Mouse (Mus musculus): ENCODE data around the gene Rbm45.

The Rbm45 gene

DNA sequence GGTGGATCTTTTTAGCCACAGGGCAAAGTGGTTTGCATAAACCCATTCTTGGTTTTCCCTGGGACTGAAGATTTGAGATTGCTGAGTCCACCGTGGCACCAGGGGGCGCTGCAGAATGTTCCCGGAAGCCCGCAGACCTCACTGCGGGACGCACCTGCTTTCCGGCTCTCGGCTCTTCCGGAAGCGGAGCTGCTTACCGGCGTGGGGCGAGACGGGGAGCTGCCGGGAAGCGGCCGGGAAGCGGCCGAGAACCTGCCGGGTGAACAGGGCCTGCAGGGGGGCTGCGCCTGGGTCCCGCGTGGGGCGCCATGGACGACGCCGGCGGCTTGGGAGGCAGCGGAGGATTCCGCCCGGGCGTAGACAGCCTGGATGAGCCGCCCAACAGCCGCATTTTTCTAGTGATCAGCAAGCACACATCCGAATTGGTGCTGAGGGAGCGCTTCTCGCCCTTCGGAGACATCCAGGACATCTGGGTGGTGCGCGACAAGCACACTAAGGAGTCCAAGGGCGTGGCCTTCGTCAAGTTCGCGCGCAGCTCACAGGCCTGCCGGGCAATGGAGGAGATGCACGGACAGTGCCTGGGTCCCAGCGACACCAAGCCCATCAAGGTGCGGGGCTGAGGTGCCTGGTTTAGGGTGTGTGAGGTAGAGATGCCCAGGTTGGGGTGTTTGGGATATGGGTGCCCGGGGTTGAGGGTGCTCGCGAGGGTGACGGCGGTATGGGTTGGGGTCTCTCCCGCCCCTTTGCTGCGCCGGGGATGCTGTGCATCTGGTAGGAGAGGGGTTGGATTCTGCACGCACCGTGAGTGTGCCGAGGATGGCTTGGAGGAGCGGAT, at the start of gene Rbm45:
TSS of gene Rbm45 (plus strand) at position 164 of the 835 bp plus-strand sequence.
- DNase-seq (ENCODE audit: low spot score in 2 of 2): peak; percentile 55 to 84

DNA sequence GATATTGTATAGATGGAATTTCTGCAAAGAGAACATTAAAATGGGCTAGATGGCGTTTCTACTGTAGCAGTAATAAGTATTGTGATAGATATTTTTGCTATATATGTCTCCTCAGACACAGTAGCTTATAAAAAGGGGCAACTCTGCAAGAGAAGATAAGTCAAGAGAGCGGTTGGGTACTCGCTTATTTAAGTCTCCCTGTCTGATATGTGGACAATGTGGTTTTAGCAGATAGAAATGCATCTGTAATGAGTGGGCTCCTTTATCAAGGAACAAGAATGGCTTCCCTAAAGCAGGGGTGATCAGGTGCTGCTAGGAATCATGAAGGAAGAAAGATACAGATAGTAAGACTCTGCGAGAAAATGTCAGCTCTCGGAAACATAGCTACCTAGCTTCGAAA, 49.4 kb upstream of the Rbm45 start:
- DNase-seq (ENCODE audit: low spot score in 2 of 2): no peak

DNA sequence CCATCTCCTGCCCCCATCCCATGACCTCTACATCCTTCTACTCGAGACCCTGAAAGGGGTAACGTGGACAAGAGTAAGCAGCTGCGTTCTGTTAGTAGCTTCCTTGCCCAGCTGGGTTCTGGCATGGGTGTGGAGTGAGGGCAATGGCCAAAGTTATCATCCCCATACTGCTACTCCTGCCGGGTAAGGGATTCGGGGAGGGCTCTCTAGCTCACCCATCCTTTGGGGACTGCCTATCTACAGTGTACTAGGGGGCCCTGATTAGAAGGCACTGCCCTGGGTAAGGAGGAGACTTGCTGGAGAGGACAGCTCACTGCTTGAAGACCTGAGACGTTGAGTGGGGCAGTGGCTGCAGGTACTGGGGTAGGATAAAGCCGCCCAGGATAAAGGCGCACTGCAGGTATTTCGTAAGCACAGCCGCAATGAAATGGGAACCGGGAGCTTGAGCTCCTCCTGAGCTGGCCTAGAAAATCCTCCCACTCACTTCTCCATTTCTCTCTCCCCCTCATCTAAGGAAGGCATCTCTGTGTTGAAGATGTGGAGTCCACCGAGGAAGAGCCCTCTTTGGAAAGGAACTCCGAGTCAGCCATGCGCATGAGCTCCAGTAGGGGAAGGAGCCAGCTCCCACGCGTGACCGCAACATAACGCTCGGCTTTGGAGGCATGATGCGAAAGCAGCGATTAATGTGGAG, 46.5 kb upstream of the Rbm45 start:
- no peak for DNase-seq (ENCODE audit: low spot score in 2 of 2)

DNA sequence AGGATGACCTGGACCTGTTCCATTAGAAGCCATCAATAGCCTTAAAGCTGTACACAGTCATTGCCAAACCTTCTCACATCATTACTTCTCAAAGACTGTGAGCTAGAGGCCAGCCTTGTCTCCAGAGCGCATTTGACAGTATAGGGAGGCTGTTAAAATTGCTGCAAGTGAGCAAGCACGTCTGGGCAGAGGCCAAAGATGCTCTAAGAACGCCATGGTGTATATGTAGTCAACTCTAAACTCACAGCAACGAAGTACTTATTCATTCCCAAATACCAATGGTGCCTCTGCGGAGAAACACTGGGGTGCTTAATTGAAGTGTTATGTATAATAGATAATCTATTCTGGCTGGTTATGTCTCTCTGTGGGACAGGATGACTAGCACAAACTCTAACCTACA, 45.3 kb upstream of the Rbm45 start:
- DNase-seq (ENCODE audit: low spot score in 2 of 2): no peak

DNA sequence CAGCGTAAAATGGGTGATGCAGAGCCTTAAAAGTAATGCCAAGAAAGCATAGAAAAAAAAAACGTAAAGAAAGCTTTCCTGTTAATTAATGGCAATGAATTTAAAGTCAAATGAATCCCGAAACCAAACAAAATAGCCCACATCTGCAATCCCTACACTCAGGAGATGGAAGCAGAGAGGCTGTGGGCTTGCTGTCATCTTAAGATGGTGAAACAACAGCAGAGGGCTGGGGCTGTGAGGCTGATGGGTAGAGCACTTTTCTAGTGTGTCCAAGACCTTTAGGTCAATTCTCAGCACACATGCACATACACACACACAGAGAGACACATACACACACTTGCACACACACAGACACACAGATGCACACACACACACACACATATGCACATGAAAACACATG, 43.6 kb upstream of the Rbm45 start:
- DNase-seq (ENCODE audit: low spot score in 2 of 2): no peak

DNA sequence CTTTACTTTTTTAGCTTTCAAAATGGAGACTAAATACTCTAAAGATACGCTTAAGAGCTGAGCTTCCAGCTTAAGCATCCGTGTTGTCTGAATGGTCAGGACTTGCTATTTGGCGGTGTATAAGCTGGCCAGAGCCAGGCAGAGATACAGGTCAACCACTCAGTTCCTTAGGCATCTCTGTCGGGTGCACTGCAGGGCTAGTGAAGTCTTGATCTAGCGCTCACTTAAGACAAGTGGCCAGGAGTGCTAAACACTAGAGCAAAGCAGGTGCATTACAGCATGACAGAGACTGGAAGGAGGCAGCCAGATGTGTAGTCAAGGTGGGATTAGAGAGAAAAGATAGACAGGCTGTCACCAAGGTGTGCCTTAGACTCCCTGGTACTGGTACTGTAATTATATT, 39.7 kb upstream of the Rbm45 start:
- no peak for DNase-seq (ENCODE audit: low spot score in 2 of 2)

DNA sequence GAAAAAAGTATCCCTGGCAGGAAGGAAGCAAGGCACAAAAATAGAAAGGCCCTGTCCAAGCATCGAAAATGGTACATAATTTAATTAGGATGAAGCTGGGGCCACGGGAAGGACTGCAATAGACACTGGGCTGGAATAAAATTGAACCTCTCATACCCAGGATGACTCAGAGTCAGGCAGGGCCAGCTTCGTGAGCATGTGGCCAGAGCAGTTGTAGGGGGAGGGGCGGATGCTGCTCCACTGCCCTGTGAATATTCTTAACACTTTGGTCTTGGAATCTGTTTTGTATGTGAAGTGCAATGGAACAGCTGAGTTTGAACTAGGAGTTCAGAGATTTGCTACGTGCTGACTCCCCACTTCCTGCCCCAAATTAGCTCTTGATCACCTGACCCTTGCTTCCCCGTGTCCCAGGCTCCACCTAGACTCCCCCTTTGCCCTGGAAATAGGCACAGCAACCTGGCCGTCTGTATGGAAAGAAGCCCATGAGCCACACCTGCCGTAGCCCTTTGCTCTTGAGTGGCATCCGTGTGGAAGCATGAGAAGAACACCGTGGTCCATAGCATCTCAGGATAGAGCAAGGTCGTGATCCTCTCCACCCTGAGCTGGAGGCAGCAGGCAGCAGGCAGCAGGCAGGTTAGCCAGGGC, 37.5 kb upstream of the Rbm45 start:
- DNase-seq (ENCODE audit: low spot score in 2 of 2): no peak

DNA sequence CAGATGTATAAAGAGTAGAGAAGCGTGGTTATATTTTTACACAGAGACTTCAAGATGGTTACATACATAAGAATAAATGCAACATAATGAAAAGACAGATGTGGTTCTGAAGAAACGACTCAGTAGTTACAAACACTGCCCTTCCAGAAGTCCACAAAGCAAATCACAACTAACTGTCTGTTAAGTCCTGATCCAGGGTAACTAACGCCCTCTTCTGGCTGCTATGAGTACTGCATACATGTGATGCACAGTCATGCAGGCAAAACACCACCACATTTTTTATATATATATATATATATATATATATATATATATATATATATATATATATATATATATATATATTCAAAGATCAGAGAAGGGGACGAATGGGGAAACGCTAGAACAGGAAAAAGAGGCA, 35.2 kb upstream of the Rbm45 start:
- DNase-seq (ENCODE audit: low spot score in 2 of 2): no peak

DNA sequence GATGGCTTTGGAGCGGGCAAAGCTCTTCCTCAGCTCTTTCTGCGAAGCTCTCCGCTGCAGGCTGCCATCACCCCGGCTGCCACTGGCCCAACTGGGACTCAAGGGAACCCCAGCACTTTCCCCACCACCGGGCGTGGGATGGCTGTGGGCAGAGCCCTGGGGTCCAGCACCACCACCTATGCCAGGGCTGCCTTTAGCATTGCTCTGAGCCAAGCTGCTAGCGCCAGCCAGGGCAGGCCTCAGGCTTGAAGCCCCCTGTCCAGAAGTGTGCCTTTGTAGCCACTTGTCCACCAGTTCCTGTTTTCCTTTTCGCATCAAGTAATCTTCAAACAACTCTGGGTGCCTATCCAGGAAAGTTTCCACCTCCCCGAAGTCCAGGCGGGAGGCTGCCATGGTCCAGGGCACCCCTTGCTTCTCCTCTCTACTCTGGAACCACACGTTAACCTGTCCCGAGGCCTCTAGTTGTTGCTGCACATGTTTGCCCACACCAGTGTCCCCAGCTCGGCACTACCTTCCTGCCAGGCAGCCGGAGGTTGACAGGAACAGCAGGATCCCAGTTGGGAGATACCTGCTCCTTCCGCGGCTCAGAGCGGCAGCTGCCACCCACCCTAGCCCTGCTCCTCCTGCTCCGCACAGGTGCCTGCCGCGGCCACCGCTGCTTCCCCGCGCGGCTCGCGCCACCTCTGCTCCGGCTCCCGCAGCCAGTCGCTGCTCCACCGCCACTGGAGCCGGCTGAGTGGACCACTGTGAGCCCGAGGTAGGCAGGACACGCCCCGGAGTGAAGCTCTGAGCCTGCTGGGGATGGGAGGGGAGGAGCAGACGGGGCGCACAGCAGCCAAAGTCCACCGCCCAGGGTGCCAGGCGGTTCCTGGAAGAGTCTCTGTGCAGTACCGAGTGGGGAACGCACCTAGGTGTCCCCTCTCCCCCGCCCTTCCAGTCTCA, 31.3 kb upstream of the Rbm45 start, which contains the start of gene Pde11a:
TSS of gene Pde11a (minus strand) at position 560 of the 942 bp plus-strand sequence.
- no peak for DNase-seq (ENCODE audit: low spot score in 2 of 2)

DNA sequence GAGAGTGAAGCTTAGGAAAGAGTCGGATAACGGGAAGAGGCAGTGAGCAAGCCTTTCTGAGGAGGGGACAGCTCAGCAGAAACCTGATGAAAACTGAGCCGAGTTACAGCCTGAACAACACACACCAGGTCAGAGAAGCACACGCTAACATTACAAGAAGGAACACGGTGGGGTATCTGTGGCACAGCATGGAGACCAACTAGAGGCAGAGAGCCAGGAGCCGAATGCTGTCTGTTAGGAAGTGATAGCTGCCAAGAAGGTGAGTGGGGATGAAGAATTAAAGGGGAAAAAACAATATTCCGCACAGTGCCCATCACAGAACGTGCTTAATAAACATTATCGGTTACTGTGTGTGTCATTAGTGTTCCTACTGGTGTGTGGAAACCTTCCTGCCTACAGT, 27.6 kb upstream of the Rbm45 start:
- DNase-seq (ENCODE audit: low spot score in 2 of 2): no peak

DNA sequence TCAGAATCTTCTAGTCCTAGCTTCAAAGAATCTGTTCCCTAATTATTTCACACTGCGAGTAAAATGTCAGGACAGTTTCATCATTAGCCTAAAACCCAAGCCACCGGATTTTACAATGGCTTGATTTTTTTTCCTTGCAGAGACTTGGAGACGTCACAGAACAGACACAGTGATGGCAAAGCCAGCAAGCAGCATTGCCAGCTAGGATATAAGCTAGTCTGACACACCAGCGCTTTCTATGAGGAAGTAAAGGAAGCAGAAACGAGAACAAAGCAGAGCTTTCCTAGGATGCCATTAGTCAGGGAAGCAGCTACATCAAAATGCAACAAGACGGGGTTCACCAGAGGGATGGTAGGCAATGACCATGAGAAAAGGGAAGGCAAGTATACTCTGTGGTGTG, 21.9 kb upstream of the Rbm45 start:
- DNase-seq (ENCODE audit: low spot score in 2 of 2): no peak

DNA sequence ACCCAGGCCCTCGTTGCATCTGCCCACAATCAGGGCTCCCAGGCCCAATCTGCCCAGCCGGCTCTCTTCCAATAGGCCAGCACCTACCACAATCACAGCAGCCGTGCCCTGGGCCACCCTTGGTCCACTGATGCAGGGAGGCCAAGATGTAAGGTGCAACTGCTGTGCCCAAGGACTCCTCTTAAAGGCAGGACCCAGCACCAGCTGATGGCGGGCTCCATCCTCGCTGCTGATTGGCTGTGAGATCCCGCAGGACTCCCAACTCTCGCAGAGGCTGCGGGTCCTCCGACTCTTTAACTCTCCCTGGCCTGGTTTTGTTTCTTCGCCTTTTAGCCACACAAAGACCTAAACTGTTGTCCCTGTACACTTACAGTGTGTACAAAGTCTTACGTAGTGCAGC, 9.6 kb upstream of the Rbm45 start, which contains the start of gene Cyct:
TSS of gene Cyct (minus strand) at position 225 of the 400 bp plus-strand sequence.
- no peak for DNase-seq (ENCODE audit: low spot score in 2 of 2)

DNA sequence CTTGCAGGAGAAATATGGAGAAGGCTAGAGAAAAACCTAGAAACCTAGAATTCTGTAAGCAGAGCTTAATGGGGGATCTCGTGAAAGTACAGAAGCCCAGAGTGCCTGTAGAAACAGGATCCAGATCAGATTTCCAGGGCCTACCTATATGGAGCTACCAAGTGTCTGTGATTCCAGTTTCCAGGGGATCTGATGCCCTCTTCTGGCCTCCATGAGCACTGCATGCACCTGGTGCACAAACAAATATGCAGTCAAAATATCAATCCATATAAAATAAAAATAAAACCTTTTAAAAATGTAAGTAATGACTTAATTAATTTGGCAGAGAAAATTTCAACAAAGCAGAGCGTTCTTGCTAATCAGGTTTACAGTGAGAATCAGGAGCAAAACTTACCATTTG, 7.7 kb upstream of the Rbm45 start:
- DNase-seq (ENCODE audit: low spot score in 2 of 2): no peak

DNA sequence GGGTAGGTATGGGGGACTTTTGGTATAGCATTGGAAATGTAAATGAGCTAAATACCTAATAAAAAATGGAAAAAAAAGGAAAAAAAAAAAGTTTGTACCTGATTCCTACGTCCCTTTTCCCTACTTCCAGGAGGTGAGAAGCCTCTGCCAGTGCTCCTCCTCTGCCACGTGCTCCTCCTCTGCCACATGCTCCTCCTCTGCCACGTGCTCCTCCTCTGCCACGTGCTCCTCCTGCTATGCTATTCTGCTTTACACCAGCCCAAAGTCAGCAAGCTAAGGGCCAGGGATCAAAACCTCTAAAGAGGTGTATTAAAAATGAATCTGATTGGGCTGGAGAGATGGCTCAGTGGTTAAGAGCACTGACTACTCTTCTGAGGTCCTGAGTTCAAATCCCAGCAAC, 4.0 kb upstream of the Rbm45 start:
- DNase-seq (ENCODE audit: low spot score in 2 of 2): no peak

DNA sequence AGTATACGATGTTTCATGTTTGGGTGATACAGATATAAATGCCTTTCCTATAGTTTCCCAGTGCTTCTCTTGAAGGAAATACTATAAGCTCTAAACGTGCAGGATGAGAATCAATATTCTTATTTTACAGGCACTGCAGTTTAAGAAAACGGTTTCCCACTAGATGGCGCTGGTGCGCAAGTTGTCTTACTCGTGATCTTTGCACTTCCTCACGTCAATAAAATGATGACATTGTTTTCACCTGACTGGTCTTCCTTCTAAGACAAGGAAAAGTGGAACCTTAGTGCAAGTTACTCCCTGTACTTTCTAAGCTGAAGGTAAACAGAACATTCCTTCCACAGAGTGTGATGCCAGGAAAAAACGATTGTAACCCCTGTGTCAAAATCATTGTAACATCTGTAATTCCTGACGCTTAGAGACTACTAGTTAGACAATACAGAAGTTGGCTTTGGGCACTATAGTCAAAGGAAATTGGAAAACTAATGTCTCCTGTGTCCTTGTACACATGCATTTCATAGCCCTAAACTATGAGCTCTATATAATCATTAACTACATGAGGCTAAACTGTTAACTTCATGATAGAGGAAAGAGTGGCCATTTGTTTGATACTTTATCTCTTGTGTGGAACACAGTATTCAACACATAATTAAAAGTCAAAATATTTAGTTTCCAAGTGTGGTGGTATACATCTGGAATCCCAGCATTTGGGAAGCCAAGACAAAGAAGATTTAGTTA, 2.4 kb upstream of the Rbm45 start:
- DNase-seq (ENCODE audit: low spot score in 2 of 2): peak in 1 of 2 experiments; percentile 68

DNA sequence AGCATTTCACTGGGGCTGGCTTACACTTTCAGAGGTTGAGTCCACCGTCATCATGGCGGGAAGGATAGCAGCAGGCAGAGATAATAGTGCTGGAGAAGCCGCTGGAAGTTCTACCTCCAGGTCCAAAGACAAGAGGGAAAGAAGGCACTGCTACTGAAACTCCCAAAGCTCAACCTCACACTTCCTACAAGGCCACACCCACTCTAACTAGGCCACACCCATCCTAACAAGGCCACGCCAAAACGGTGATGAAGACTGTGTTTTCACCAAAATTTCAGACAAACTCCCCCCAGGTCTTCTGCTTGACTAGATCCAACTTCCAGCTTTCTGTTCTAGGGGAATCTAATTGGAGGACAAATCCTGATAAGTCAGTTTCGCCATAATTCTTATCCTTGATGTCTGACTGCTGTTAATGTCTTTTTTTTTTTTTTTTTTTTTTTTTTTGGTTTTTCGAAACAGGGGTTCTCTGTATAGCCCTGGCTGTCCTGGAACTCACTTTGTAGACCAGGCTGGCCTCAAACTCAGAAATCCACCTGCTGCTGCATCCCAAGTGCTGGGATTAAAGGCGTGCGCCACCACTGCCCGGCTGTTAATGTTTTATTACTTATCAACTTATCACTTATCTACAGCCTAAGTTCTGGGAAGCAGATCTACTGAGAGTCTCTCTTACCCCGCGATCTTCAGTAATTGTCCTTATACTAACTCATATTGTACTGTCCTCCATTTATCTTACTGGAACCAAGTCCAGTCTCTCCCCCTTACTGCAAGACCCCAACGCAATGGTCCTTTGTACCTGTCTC, 723 bp upstream of the Rbm45 start:
- DNase-seq (ENCODE audit: low spot score in 2 of 2): no peak

DNA sequence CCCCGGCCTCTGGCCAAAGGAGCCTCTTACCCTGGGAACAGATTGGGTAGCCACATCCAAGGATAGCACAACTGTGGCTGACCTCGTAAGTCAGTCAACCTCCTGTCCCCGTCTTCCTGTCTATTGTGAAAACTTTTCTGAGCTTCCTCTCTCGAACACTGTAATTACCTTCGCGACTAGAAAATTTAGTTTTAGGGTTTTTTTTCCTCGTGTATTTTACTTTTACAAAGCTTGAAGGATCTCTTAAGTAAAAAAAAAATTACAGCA, 805 bp downstream of the Rbm45 start:
- DNase-seq (ENCODE audit: low spot score in 2 of 2): no peak

DNA sequence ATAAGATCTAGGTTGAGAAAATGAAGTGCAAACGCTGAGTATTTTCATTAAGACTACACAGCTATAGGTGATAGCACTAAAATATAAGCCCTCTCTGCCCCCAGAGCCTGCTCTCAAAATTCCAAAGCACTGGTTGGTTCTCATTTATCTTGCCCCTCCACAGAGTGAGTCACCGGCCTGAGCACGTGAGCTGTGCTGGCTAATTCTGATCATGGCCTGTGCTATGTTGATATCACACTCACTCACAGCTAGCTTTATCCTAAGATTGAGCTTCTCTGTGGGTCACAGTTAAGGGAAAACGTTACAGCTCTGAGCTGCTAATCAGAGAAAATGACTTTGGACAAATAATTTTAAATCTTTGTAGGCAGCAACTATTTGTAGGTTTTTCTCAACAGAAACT, 2.5 kb downstream of the Rbm45 start:
- DNase-seq (ENCODE audit: low spot score in 2 of 2): no peak

DNA sequence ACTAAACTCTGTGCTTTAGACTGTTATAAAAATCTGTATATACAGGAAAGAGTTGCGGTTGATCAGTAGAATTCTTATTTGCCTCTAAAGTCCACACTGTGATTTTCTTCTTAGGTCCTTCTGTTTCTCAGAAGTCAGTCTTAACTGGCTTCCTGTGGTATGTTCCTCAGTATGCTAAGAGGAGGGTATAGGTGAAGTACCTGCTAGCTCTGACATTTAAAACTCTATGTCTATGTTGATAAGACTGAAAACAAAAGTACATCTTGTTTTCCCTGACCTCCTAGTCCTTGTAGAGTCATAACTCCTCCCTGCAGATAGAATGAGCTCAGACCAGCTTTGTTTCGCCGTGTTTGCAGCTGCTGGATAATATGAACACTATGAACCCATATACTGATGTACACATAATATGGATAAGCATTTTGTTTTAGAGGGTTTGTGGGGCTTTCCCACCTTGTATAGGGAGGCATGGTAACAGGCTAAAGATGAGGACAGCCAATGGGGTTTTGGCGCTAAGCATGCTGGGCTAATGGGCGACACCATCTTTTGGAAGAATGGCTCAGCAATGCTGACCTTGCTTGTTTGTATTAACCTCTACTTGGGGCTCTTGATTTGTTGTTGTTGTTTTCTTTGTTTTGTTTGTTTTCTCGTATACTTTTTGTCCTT, 4.9 kb downstream of the Rbm45 start:
- no peak for DNase-seq (ENCODE audit: low spot score in 2 of 2)

DNA sequence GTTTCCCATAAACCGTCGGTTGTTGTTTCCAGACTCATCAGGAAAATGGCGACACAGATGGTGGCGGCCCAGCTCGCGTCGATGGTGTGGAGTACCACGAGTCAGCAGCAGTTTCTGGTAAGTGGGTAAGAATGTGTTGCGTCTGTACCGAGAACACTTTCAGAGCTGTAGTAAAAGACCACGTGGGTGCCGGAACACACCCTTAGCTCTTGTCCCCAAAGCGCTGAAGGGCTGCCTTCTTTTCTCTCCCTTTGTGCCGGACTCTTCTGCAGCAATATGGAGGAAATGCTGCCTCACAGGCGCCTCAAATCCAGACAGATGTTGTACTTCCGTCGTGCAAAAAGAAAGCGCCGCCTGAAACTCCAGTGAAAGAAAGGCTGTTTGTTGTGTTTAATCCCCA, 8.9 kb downstream of the Rbm45 start:
- DNase-seq (ENCODE audit: low spot score in 2 of 2): no peak

Measured in frontal cortex, postnatal 10 days (tissue).